Mouse (Mus musculus) ES-Bruce4 (cell line): Measurements from ENCODE around the gene Psma6.

Experiments
- CTCF ChIP-seq: IDR thresholded peaks from one replicate; pipeline ENCODE4 v1.8.1; 2011; ENCODE audit warnings: low read depth, low read length
- EP300 ChIP-seq: IDR thresholded peaks from 2 replicates; pipeline ENCODE4 v1.6.1; 2011; ENCODE audit warnings: low read depth, low read length; ENCODE audit not compliant: insufficient read depth
- POLR2A ChIP-seq: IDR thresholded peaks from one replicate; pipeline ENCODE4 v1.8.1; 2011; ENCODE audit warnings: low read length; ENCODE audit not compliant: insufficient read depth

DNA sequence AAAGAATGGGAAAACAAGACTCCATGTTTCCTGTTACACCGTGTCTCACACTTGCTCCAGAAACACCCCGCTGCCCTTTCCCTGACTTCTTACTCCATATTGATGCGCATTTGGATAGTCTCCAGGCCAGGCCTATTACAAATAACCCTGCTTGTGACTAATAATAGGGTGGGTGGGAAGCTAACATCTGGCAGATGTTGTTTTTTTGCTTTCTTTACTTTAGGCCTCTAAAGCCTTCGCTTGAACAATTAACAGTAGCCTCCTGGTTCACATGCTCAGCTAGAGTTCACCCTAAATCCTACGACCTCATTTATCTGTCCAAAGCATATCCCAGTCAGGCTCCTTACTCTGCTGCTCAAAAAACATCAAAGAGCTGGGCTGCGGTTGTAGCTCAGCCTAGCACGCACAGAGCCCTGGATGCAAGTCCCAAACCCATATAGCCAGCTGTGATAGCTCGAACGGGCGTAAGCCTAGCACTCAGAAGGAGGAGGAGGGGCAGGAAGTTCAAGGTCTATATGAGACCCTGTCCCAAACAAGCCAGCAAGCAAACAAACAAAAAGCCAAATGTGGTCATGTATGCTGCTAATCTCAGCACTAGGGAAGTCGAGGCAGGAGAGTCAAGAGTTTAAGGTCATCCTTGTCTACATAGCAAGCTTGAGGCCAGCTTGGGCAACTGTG lies 3.9 kb downstream of the Psma6 start:
- no peak for TF ChIP-seq CTCF
- no peak for TF ChIP-seq EP300
- no peak for TF ChIP-seq POLR2A
